27 mouse cellular contexts compared by ENCODE assay signal in genomic region chr11:35982734-35983133, GRCm38 (mm10). TPM values are rescaled to one million over a fixed set of nuclear protein-coding genes. Genes with fewer than 3 reads are reported as not detected.
DNase-seq lines count a peak whose midpoint lies in the region; ATAC-seq and TF ChIP-seq lines count a peak whose summit lies in the region.
"Had no signal": no experiment of that assay in that cellular context is flagged by ENCODE, and none has a peak within 500 bp of the region (broad histone marks: within the 10 kb centered on the region; RNA-seq: fewer than 3 reads in every experiment).

No protein-coding gene starts in this region.

- no peaks in the 10 kb centered on the region for H3K9me3 ChIP-seq in intestine, postnatal 0 days (ENCODE audit: control insufficient read depth)
- no peaks in the 10 kb centered on the region for H3K9me3 ChIP-seq in intestine, embryonic 15.5 days
- H3K9me3 ChIP-seq: embryonic facial prominence, embryonic 13.5 days; forebrain, embryonic 15.5 days; heart, embryonic 13.5 days; hindbrain, embryonic 15.5 days; limb, embryonic 10.5 days had no signal

- WGBS in intestine, postnatal 0 days: 48% methylated on average over 3 of the region's 3 CpGs
- 69% methylated on average over 3 of the region's 3 CpGs for WGBS in intestine, embryonic 15.5 days
- 44% methylated on average over 3 of the region's 3 CpGs for WGBS in cerebellum, adult 2 months

- TF ChIP-seq POLR2A in cerebellum, adult 2 months (IDR thresholded peaks at IDR 0.05; ENCODE audit: borderline replicate concordance, insufficient read depth, low read length): no peak

- H3K9ac ChIP-seq in intestine, postnatal 0 days (ENCODE audit: low read depth, low read length): no peak overlapping the region
- H3K9ac ChIP-seq in intestine, embryonic 15.5 days: no peak overlapping the region
- H3K9ac ChIP-seq: embryonic facial prominence, embryonic 13.5 days; forebrain, embryonic 15.5 days; heart, embryonic 13.5 days; hindbrain, embryonic 15.5 days had no signal

- H3K4me2 ChIP-seq in intestine, postnatal 0 days (replicated peaks; ENCODE audit: low read depth): no peak overlapping the region
- H3K4me2 ChIP-seq in intestine, embryonic 15.5 days (replicated peaks): no peak overlapping the region
- H3K4me2 ChIP-seq: embryonic facial prominence, embryonic 13.5 days; forebrain, embryonic 15.5 days; heart, embryonic 13.5 days; hindbrain, embryonic 15.5 days; liver, embryonic 11.5 days had no signal

- TF ChIP-seq CTCF in intestine, postnatal 0 days (IDR thresholded peaks at IDR 0.05; ENCODE audit: low read depth): no peak
- TF ChIP-seq CTCF in cerebellum, adult 2 months (IDR thresholded peaks at IDR 0.05; ENCODE audit: borderline replicate concordance, insufficient read depth, low read depth, low read length): no peak

- H3K36me3 ChIP-seq in intestine, postnatal 0 days (ENCODE audit: control insufficient read depth, insufficient read depth): no peaks in the 10 kb centered on the region
- no peaks in the 10 kb centered on the region for H3K36me3 ChIP-seq in intestine, embryonic 15.5 days
- H3K36me3 ChIP-seq: embryonic facial prominence, embryonic 13.5 days; forebrain, embryonic 15.5 days; G1E; heart, embryonic 13.5 days; hindbrain, embryonic 15.5 days; limb, embryonic 10.5 days had no signal

- DNase-seq in 3134 (ENCODE audit: extremely low read depth, insufficient read length, low spot score) (peak; percentile 30), 3T3-L1 (ENCODE audit: low read depth, low spot score) (peak; percentile 53)
- peak; percentile 74 to 87 for DNase-seq in cerebellum, adult 2 months
- no peak for DNase-seq in spleen, postnatal 14 days (ENCODE audit: low spot score in 2 of 2)
- DNase-seq in right cerebral cortex, postnatal 14 days: no peak
- no peak for DNase-seq in ovary, postnatal 36 days (ENCODE audit: low spot score)
- DNase-seq: adrenal gland, postnatal 10 days; gastrocnemius, postnatal 14 days; heart, adult 18-20 months; heart, postnatal 36 days; lung, adult 18-20 months; lung, postnatal 14 days; midbrain, embryonic 14.5 days; spleen, adult 18-20 months; thymus, postnatal 4 days had no signal

- H3K4me1 ChIP-seq in intestine, postnatal 0 days (replicated peaks; ENCODE audit: control insufficient read depth, insufficient read depth, low read length): peaks cover 3% of the 10 kb centered on the region; the same call in 1 of the 2 replicates
- peaks cover 4% of the 10 kb centered on the region; the same call in 1 of the 2 replicates for H3K4me1 ChIP-seq in intestine, embryonic 15.5 days (replicated peaks)
- peaks cover 4% of the 10 kb centered on the region; the same call in 1 of the 2 replicates for H3K4me1 ChIP-seq in cerebellum, adult 2 months (ENCODE audit: control insufficient read depth, insufficient read depth, low read length)

- H3K27me3 ChIP-seq in intestine, postnatal 0 days (replicated peaks; ENCODE audit: control insufficient read depth, insufficient read depth, low read length): no peaks in the 10 kb centered on the region
- no peaks in the 10 kb centered on the region; the same call in 1 of the 2 replicates for H3K27me3 ChIP-seq in intestine, embryonic 15.5 days (replicated peaks)
- no peaks in the 10 kb centered on the region for H3K27me3 ChIP-seq in cerebellum, adult 2 months (ENCODE audit: control insufficient read depth, insufficient read depth, low read length)
- H3K27me3 ChIP-seq: forebrain, embryonic 15.5 days; hindbrain, embryonic 15.5 days had no signal

- ATAC-seq in intestine, postnatal 0 days: 0 out of 2 replicates have a peak, but pooled peaks have one; percentile 19
- ATAC-seq in intestine, embryonic 15.5 days: no peak
- ATAC-seq: forebrain, embryonic 15.5 days; intestine, embryonic 16.5 days had no signal

- no peak overlapping the region for H3K27ac ChIP-seq in intestine, postnatal 0 days (ENCODE audit: low read depth, low read length)
- no peak overlapping the region for H3K27ac ChIP-seq in intestine, embryonic 15.5 days
- H3K27ac ChIP-seq in cerebellum, adult 2 months (ENCODE audit: insufficient read depth, low read length): no peak overlapping the region
- H3K27ac ChIP-seq: embryonic facial prominence, embryonic 13.5 days; forebrain, embryonic 15.5 days; heart, embryonic 13.5 days; hindbrain, embryonic 15.5 days; layer of hippocampus, adult 2 months; limb, embryonic 10.5 days had no signal

- no peak overlapping the region for H3K4me3 ChIP-seq in intestine, postnatal 0 days (ENCODE audit: low read depth, low read length)
- H3K4me3 ChIP-seq in intestine, embryonic 15.5 days (replicated peaks): no peak overlapping the region
- no peak overlapping the region for H3K4me3 ChIP-seq in cerebellum, adult 2 months (replicated peaks; ENCODE audit: insufficient read depth, low read depth, low read length)
- H3K4me3 ChIP-seq: embryonic facial prominence, embryonic 13.5 days; forebrain, embryonic 15.5 days; heart, embryonic 13.5 days; hindbrain, embryonic 15.5 days; layer of hippocampus, adult 2 months; limb, embryonic 10.5 days; myocyte had no signal

RNA-seq across cellular contexts. Expression of gene Wwc1, which starts 2.4 kb away (rescaled TPM):
- polyA plus RNA-seq in intestine, postnatal 0 days (2015; fragmentation: Nextera tagmentation; extraction: Ambion mirVana): 16.1 and 18.8 TPM in 2 replicates
- 14.0 and 14.1 TPM in 2 replicates for polyA plus RNA-seq in intestine, embryonic 15.5 days (2015; fragmentation: Nextera tagmentation; extraction: Ambion mirVana)
- polyA plus RNA-seq in cerebellum, adult 2 months (2012; rRNA removed): 26.3 and 28.5 TPM in 2 replicates

Comparison
In these comparisons a context has a peak if more than half of its experiments do, and no peak if none do; other contexts are left out.
1. DNase-seq: peak in 3134 (single experiment), 3T3-L1 (single experiment) and cerebellum, adult 2 months (2 of 2); none in spleen, postnatal 14 days (0 of 2), right cerebral cortex, postnatal 14 days (single experiment) and ovary, postnatal 36 days (single experiment).